21 mouse cellular contexts compared by ENCODE assay signal in the genomic region with DNA sequence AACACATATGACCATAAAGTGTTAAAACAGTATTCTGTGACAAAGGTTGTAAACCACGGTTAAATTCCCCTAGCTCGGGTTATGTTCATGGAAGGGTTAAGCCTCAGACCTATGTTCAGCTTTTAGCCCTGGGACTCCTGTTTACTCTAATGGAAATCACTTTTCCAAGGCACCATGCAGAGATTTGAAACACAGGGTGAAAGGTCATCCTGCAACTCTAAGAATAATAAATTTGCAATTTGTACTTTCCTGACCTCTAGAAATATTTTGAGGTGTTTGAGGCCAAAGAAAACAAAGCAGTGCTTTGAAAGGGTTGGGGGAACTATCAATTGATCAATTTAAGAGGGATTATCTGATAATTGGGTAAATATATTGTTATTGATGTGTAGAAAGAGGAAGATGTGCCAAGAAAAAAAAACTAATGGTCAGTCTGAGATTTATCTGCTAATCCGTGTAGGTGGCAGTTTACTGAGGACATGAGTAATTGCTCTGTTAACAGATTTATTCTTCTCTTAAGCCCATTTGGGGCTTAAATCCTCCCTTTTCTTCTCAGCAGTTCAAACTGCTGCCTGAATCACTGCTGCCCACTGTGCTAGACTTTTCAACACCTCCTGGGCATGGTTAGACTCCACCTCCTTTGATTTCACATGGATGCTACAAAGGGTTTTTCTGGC.
DNase-seq lines count a peak whose midpoint lies in the region; ATAC-seq lines count a peak whose summit lies in the region.
"Had no signal": no experiment of that assay in that cellular context is flagged by ENCODE, and none has a peak within 500 bp of the region (broad histone marks: within the 10 kb centered on the region; RNA-seq: fewer than 3 reads in every experiment).

No protein-coding gene starts in this region.

- peak; percentile 92 for ATAC-seq in kidney, embryonic 14.5 days (ENCODE audit: low FRiP score, low TSS enrichment)
- ATAC-seq in midbrain, embryonic 14.5 days (ENCODE audit: low FRiP score, low TSS enrichment), result no peak
- no peak for ATAC-seq in midbrain, embryonic 16.5 days
- no peak for ATAC-seq in heart, embryonic 11.5 days (replicated peaks; ENCODE audit: insufficient number of reproducible peaks, low FRiP score, low TSS enrichment)
- ATAC-seq: liver, postnatal 0 days had no signal

- no peaks in the 10 kb centered on the region for H3K4me1 ChIP-seq in kidney, embryonic 14.5 days (ENCODE audit: control insufficient read depth, insufficient read depth, low read length)
- no peaks in the 10 kb centered on the region for H3K4me1 ChIP-seq in midbrain, embryonic 14.5 days (ENCODE audit: control insufficient read depth, insufficient read depth, low read length)
- H3K4me1 ChIP-seq in midbrain, embryonic 16.5 days (ENCODE audit: control insufficient read depth, insufficient read depth, low read length), result no peaks in the 10 kb centered on the region
- no peaks in the 10 kb centered on the region for H3K4me1 ChIP-seq in heart, embryonic 11.5 days (ENCODE audit: control insufficient read depth, insufficient read depth, low read length)
- H3K4me1 ChIP-seq: embryonic facial prominence, embryonic 13.5 days; heart, embryonic 15.5 days; hindbrain, embryonic 10.5 days; megakaryocyte, embryonic 14.5 days; stomach, embryonic 15.5 days had no signal

- H3K36me3 ChIP-seq in kidney, embryonic 14.5 days (ENCODE audit: control insufficient read depth, insufficient read depth, low read length), result no peaks in the 10 kb centered on the region
- no peaks in the 10 kb centered on the region for H3K36me3 ChIP-seq in midbrain, embryonic 14.5 days (ENCODE audit: control insufficient read depth, insufficient read depth, low read length)
- H3K36me3 ChIP-seq in midbrain, embryonic 16.5 days (ENCODE audit: control insufficient read depth, insufficient read depth, low read length), result no peaks in the 10 kb centered on the region
- H3K36me3 ChIP-seq in heart, embryonic 11.5 days (ENCODE audit: control insufficient read depth, insufficient read depth, low read length), result no peaks in the 10 kb centered on the region
- H3K36me3 ChIP-seq: embryonic facial prominence, embryonic 13.5 days; heart, embryonic 15.5 days; hindbrain, embryonic 10.5 days; stomach, embryonic 15.5 days had no signal

- no peak overlapping the region for H3K27ac ChIP-seq in kidney, embryonic 14.5 days (ENCODE audit: low read depth, low read length)
- H3K27ac ChIP-seq in midbrain, embryonic 14.5 days (replicated peaks; ENCODE audit: low read depth, low read length), result no peak overlapping the region
- no peak overlapping the region for H3K27ac ChIP-seq in midbrain, embryonic 16.5 days (ENCODE audit: low read length)
- H3K27ac ChIP-seq in heart, embryonic 11.5 days (ENCODE audit: low read depth, low read length), result no peak overlapping the region
- H3K27ac ChIP-seq: embryonic facial prominence, embryonic 13.5 days; heart, embryonic 15.5 days; hindbrain, embryonic 10.5 days; stomach, embryonic 15.5 days had no signal

- H3K27me3 ChIP-seq in kidney, embryonic 14.5 days (ENCODE audit: control insufficient read depth, insufficient read depth, low read length), result no peaks in the 10 kb centered on the region
- H3K27me3 ChIP-seq in midbrain, embryonic 14.5 days (ENCODE audit: control insufficient read depth, insufficient read depth, low read length), result no peaks in the 10 kb centered on the region
- H3K27me3 ChIP-seq in midbrain, embryonic 16.5 days (ENCODE audit: control insufficient read depth, insufficient read depth, low read depth, low read length), result no peaks in the 10 kb centered on the region
- no peaks in the 10 kb centered on the region for H3K27me3 ChIP-seq in heart, embryonic 11.5 days (ENCODE audit: control insufficient read depth, insufficient read depth, low read length)
- H3K27me3 ChIP-seq: embryonic facial prominence, embryonic 13.5 days; heart, embryonic 15.5 days; megakaryocyte, embryonic 14.5 days; stomach, embryonic 15.5 days had no signal

- no peaks in the 10 kb centered on the region for H3K9me3 ChIP-seq in kidney, embryonic 14.5 days (ENCODE audit: control insufficient read depth, low read length)
- no peaks in the 10 kb centered on the region for H3K9me3 ChIP-seq in midbrain, embryonic 14.5 days (ENCODE audit: control insufficient read depth, low read length)
- H3K9me3 ChIP-seq in midbrain, embryonic 16.5 days (replicated peaks; ENCODE audit: control insufficient read depth, low read length, poor library complexity, severe bottlenecking), result no peaks in the 10 kb centered on the region
- H3K9me3 ChIP-seq in heart, embryonic 11.5 days (replicated peaks; ENCODE audit: control insufficient read depth, low read length), result no peaks in the 10 kb centered on the region
- H3K9me3 ChIP-seq: embryonic facial prominence, embryonic 13.5 days; heart, embryonic 15.5 days; hindbrain, embryonic 10.5 days; megakaryocyte, embryonic 14.5 days; stomach, embryonic 15.5 days had no signal

- no peak overlapping the region for H3K4me2 ChIP-seq in kidney, embryonic 14.5 days (replicated peaks; ENCODE audit: low read depth, low read length)
- no peak overlapping the region for H3K4me2 ChIP-seq in midbrain, embryonic 14.5 days (ENCODE audit: low read length)
- no peak overlapping the region for H3K4me2 ChIP-seq in midbrain, embryonic 16.5 days (ENCODE audit: low read length)
- no peak overlapping the region for H3K4me2 ChIP-seq in heart, embryonic 11.5 days
- H3K4me2 ChIP-seq: embryonic facial prominence, embryonic 13.5 days; heart, embryonic 15.5 days; stomach, embryonic 15.5 days had no signal

- no peak overlapping the region for H3K9ac ChIP-seq in kidney, embryonic 14.5 days (ENCODE audit: low read depth, low read length)
- no peak overlapping the region for H3K9ac ChIP-seq in midbrain, embryonic 14.5 days (replicated peaks; ENCODE audit: low read length)
- H3K9ac ChIP-seq in midbrain, embryonic 16.5 days (ENCODE audit: low read depth, low read length), result no peak overlapping the region
- no peak overlapping the region for H3K9ac ChIP-seq in heart, embryonic 11.5 days (ENCODE audit: low read depth, low read length)
- H3K9ac ChIP-seq: embryonic facial prominence, embryonic 13.5 days; heart, embryonic 15.5 days; liver, postnatal 0 days; stomach, embryonic 15.5 days had no signal

- DNase-seq in kidney, postnatal 25 days, result no peak
- peak; percentile 8 for DNase-seq in midbrain, embryonic 14.5 days
- DNase-seq in embryo, embryonic 11.5 days (ENCODE audit: low read depth, low spot score), result peak; percentile 19
- no peak for DNase-seq in natural killer cell, adult 2 months (ENCODE audit: low spot score in 2 of 2)
- DNase-seq: cerebellum, adult 9-11 months; heart, adult 11 months; kidney, postnatal 14 days; layer of hippocampus, adult 9-11 months; liver, postnatal 0 days; lung, postnatal 14 days; right cerebral cortex, postnatal 14 days; thymus, adult 2 months had no signal

- no peak overlapping the region for H3K4me3 ChIP-seq in kidney, embryonic 14.5 days (ENCODE audit: low read length)
- H3K4me3 ChIP-seq in midbrain, embryonic 14.5 days (replicated peaks; ENCODE audit: low read depth, low read length), result no peak overlapping the region
- H3K4me3 ChIP-seq in midbrain, embryonic 16.5 days (ENCODE audit: low read depth, low read length), result no peak overlapping the region
- no peak overlapping the region for H3K4me3 ChIP-seq in heart, embryonic 11.5 days (ENCODE audit: low read depth, low read length)
- H3K4me3 ChIP-seq: embryonic facial prominence, embryonic 13.5 days; heart, embryonic 15.5 days; hindbrain, embryonic 10.5 days; megakaryocyte, embryonic 14.5 days; myocyte; stomach, embryonic 15.5 days had no signal

- 8% methylated on average over 3 of the region's 3 CpGs for WGBS in kidney, embryonic 14.5 days
- WGBS in midbrain, embryonic 14.5 days, result 5% methylated on average over 3 of the region's 3 CpGs
- 2% methylated on average over 3 of the region's 3 CpGs for WGBS in midbrain, embryonic 16.5 days
- WGBS in heart, embryonic 11.5 days (ENCODE audit: insufficient replicate concordance), result 43% methylated on average over 3 of the region's 3 CpGs

Comparison
In these comparisons a context has a peak if more than half of its experiments do, and no peak if none do; other contexts are left out.
1. DNase-seq: peak in midbrain, embryonic 14.5 days (single experiment) and embryo, embryonic 11.5 days (single experiment); none in kidney, postnatal 25 days (0 of 2) and natural killer cell, adult 2 months (0 of 2).